8 mouse cellular contexts compared by ENCODE assay signal in genomic region chr4:87788691-87789090, GRCm38 (mm10).
DNase-seq lines count a peak whose midpoint lies in the region; ATAC-seq and TF ChIP-seq lines count a peak whose summit lies in the region.

No protein-coding gene starts in this region.

- H3K9me3 ChIP-seq in liver, postnatal 0 days (ENCODE audit: low read length): no peaks in the 10 kb centered on the region

- H3K27me3 ChIP-seq in cerebellum, adult 2 months (ENCODE audit: control insufficient read depth, insufficient read depth, low read length): no peaks in the 10 kb centered on the region
- H3K27me3 ChIP-seq in liver, postnatal 0 days (ENCODE audit: insufficient read depth, low read length): no peaks in the 10 kb centered on the region

- ATAC-seq in liver, postnatal 0 days: no peak

- 63% methylated on average over 8 of the region's 8 CpGs for WGBS in cerebellum, adult 2 months
- 64% methylated on average over 8 of the region's 8 CpGs for WGBS in liver, postnatal 0 days (ENCODE audit: insufficient replicate concordance)

- peaks cover 34% of the 10 kb centered on the region for H3K36me3 ChIP-seq in liver, postnatal 0 days (replicated peaks; ENCODE audit: insufficient read depth, low read length)

- H3K27ac ChIP-seq in cerebellum, adult 2 months (ENCODE audit: insufficient read depth, low read length): no peak overlapping the region
- H3K27ac ChIP-seq in liver, postnatal 0 days (ENCODE audit: low read depth): no peak overlapping the region

- no peak overlapping the region for H3K4me3 ChIP-seq in cerebellum, adult 2 months (replicated peaks; ENCODE audit: insufficient read depth, low read depth, low read length)
- no peak overlapping the region for H3K4me3 ChIP-seq in liver, postnatal 0 days (ENCODE audit: low read depth, low read length)

- DNase-seq in gastrocnemius, adult 18-20 months (ENCODE audit: low spot score): peak; percentile 37
- DNase-seq in gastrocnemius, postnatal 25 days: no peak
- peak; percentile 66 for DNase-seq in testis, postnatal 10 days (ENCODE audit: low spot score)
- no peak for DNase-seq in testis, postnatal 14 days (ENCODE audit: low spot score)
- DNase-seq in cerebellum, adult 2 months: peak; percentile 51 to 53
- peak; percentile 40 to 57 for DNase-seq in heart, postnatal 36 days
- DNase-seq in liver, postnatal 0 days: peak; percentile 51
- DNase-seq in spleen, postnatal 4 days (ENCODE audit: low spot score in 2 of 2): peak; percentile 50 to 78

- TF ChIP-seq EP300 in liver, postnatal 0 days (IDR thresholded peaks at IDR 0.05; ENCODE audit: low read depth): no peak

- peak; percentile 48; the same call in 1 of the 2 replicates for TF ChIP-seq CTCF in cerebellum, adult 2 months (IDR thresholded peaks at IDR 0.05; ENCODE audit: borderline replicate concordance, insufficient read depth, low read depth, low read length)
- TF ChIP-seq CTCF in liver, postnatal 0 days (IDR thresholded peaks at IDR 0.05; ENCODE audit: low read depth): peak; percentile 81

- peaks cover 3% of the 10 kb centered on the region; the same call in 1 of the 2 replicates for H3K4me1 ChIP-seq in cerebellum, adult 2 months (ENCODE audit: control insufficient read depth, insufficient read depth, low read length)
- no peaks in the 10 kb centered on the region for H3K4me1 ChIP-seq in liver, postnatal 0 days (ENCODE audit: insufficient read depth)

- intact Hi-C loops in heart, postnatal 36 days (cut with DNase I): loop anchor here (2.0 to 10.0 kb wide), 6 partner anchors 114 to 856 kb away; partner anchors contain the start of genes Ifna13 and Mllt3

- H3K9ac ChIP-seq in liver, postnatal 0 days (replicated peaks): no peak overlapping the region

- TF ChIP-seq POLR2A in cerebellum, adult 2 months (IDR thresholded peaks at IDR 0.05; ENCODE audit: borderline replicate concordance, insufficient read depth, low read length): no peak

- H3K4me2 ChIP-seq in liver, postnatal 0 days (ENCODE audit: low read depth, low read length): no peak overlapping the region

Comparison
In these comparisons a context has a peak if more than half of its experiments do, and no peak if none do; other contexts are left out.
1. DNase-seq: peak in gastrocnemius, adult 18-20 months (single experiment), testis, postnatal 10 days (single experiment), cerebellum, adult 2 months (2 of 2), heart, postnatal 36 days (2 of 2), liver, postnatal 0 days (single experiment) and spleen, postnatal 4 days (2 of 2); none in gastrocnemius, postnatal 25 days (single experiment) and testis, postnatal 14 days (single experiment).